Mouse (Mus musculus) heart, postnatal 36 days (tissue): ENCODE data around the gene Top2a. TPM values are rescaled to one million over a fixed set of nuclear protein-coding genes. Genes with fewer than 3 reads are reported as not detected.

Experiments
- DNase-seq, 2 experiments: peaks; one replicate each; pipeline ENCODE4 v3.0.0; 2021 to 2022
- intact Hi-C: fragments of 180-260 bp; cut with DNase I; formaldehyde crosslinking; loops from one replicate; pipeline ENCODE4 v1.15.1; 2025
- total RNA-seq, 2 experiments: library from RNA; stranded (reverse); gene quantifications; 2 replicates each; pipeline ENCODE4 v1.2.3; 2021

The Top2a gene
- total RNA-seq = 1 to 10 TPM; 3.9 to 4.6 TPM

GRCm38 (mm10) chr11:99023500-99024467, at the start of gene Top2a:
TSS of gene Top2a (minus strand) at chr11:99024189.
- intact Hi-C loops = loop anchor here (5.0 kb wide), 1 partner anchor 106 kb away; no protein-coding TSS in a partner anchor
- DNase-seq = peak; percentile 96 to 99

GRCm38 (mm10) chr11:99073781-99074180, 49.8 kb upstream of the Top2a start:
- no peak for DNase-seq
- intact Hi-C loops = no loop called here

GRCm38 (mm10) chr11:99071866-99072265, 47.9 kb upstream of the Top2a start:
- DNase-seq = no peak
- intact Hi-C loops = no loop called here

- intact Hi-C loops = no loop called here
- DNase-seq = no peak
These were observed 44.5 kb upstream of the Top2a start for GRCm38 (mm10) chr11:99068455-99068854.

GRCm38 (mm10) chr11:99067591-99067990, 43.6 kb upstream of the Top2a start:
- DNase-seq = no peak
- intact Hi-C loops = loop anchor here (2.0 kb wide), 1 partner anchor 55 kb away; no protein-coding TSS in a partner anchor

- intact Hi-C loops = loop anchor here (1.0 to 2.0 kb wide), 3 partner anchors 27 to 83 kb away; no protein-coding TSS in a partner anchor
- DNase-seq = peak; percentile 75 to 82
These were observed 42.0 kb upstream of the Top2a start for GRCm38 (mm10) chr11:99065979-99066378.

GRCm38 (mm10) chr11:99065353-99065752, 41.4 kb upstream of the Top2a start:
- intact Hi-C loops = no loop called here
- DNase-seq = no peak

GRCm38 (mm10) chr11:99063406-99064131, 39.6 kb upstream of the Top2a start:
- intact Hi-C loops = no loop called here

GRCm38 (mm10) chr11:99062661-99063060, 38.7 kb upstream of the Top2a start:
- DNase-seq = no peak
- intact Hi-C loops = no loop called here

More at GRCm38 (mm10) chr11:99063406-99064131, 39.6 kb upstream of the Top2a start:
- DNase-seq = no peak

- DNase-seq = peak in 1 of 2 experiments; percentile 43
- intact Hi-C loops = no loop called here
These were observed 36.4 kb upstream of the Top2a start for GRCm38 (mm10) chr11:99060435-99060834.

- intact Hi-C loops = no loop called here
- peak; percentile 34 to 56 for DNase-seq
These were observed 31.8 kb upstream of the Top2a start for GRCm38 (mm10) chr11:99055571-99056452.

- no peak for DNase-seq
- intact Hi-C loops = no loop called here
These were observed 31.2 kb upstream of the Top2a start for GRCm38 (mm10) chr11:99055143-99055542.

- intact Hi-C loops = no loop called here
- peak; percentile 32 to 47 for DNase-seq
These were observed 23.7 kb upstream of the Top2a start for GRCm38 (mm10) chr11:99047643-99048042.

GRCm38 (mm10) chr11:99047120-99047519, 23.1 kb upstream of the Top2a start:
- peak; percentile 83 to 85 for DNase-seq
- intact Hi-C loops = no loop called here

- DNase-seq = no peak
- intact Hi-C loops = no loop called here
These were observed 21.3 kb upstream of the Top2a start for GRCm38 (mm10) chr11:99045159-99045889.

- intact Hi-C loops = loop anchor here (5.0 kb wide), 1 partner anchor 112 kb away; no protein-coding TSS in a partner anchor
- no peak for DNase-seq
These were observed 20.3 kb upstream of the Top2a start for GRCm38 (mm10) chr11:99044306-99044705.

- DNase-seq = no peak
- intact Hi-C loops = loop anchor here (5.0 kb wide), 1 partner anchor 111 kb away; no protein-coding TSS in a partner anchor
These were observed 19.6 kb upstream of the Top2a start for GRCm38 (mm10) chr11:99043632-99044031.

- peak; percentile 49 to 60 for DNase-seq
- intact Hi-C loops = loop anchor here (5.0 kb wide), 1 partner anchor 111 kb away; no protein-coding TSS in a partner anchor
These were observed 18.9 kb upstream of the Top2a start for GRCm38 (mm10) chr11:99042834-99043431.
